Mouse (Mus musculus): ENCODE measurements at regions not wholly inside any gene's neighbourhood (a gene's known extent, or its start where the extent isn't known, plus 50 kb on each side); places are given as distances from the start of the nearest gene placed in this dataset.

DNA sequence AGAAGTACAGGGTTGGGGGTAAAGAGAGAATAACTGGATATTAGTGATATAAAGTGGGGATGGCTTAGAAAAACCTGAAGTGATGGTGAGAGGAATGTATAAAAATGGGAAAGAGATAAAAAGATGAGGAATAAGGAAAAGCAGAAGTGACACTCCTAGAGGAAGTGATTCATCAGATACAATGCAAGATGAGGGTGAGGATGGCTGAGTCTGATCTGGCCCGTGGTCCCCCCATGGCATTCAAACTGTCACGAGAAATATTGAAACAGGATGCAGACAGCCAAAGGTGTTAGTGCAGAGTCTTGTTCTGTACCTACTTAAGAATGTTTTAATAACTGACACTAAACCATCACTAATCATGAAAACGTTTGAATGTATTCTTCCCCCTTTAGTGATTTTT, 56.2 kb upstream of the Kitl start:
- 42% methylated on average over 3 of the region's 3 CpGs for whole genome bisulfite sequencing (ENCODE audit: insufficient replicate concordance)
- Histone ChIP-seq H3K9ac (replicated peaks) (no peak overlapping the region), H3K27me3 (ENCODE audit: insufficient read depth, low read length) (no peaks in the 10 kb centered on the region), H3K36me3 (replicated peaks; ENCODE audit: insufficient read depth, low read length) (no peaks in the 10 kb centered on the region), H3K4me2 (ENCODE audit: low read depth, low read length) (no peak overlapping the region), H3K9me3 (ENCODE audit: low read length) (no peaks in the 10 kb centered on the region), H3K27ac (ENCODE audit: low read depth) (no peak overlapping the region), H3K4me1 (ENCODE audit: insufficient read depth) (no peaks in the 10 kb centered on the region), H3K4me3 (ENCODE audit: low read depth, low read length) (no peak overlapping the region)
- TF ChIP-seq CTCF (IDR thresholded peaks at IDR 0.05; ENCODE audit: low read depth), result no peak
- no peak for TF ChIP-seq EP300 (IDR thresholded peaks at IDR 0.05; ENCODE audit: low read depth)
- no peak for ATAC-seq
- DNase-seq, result no peak

DNA sequence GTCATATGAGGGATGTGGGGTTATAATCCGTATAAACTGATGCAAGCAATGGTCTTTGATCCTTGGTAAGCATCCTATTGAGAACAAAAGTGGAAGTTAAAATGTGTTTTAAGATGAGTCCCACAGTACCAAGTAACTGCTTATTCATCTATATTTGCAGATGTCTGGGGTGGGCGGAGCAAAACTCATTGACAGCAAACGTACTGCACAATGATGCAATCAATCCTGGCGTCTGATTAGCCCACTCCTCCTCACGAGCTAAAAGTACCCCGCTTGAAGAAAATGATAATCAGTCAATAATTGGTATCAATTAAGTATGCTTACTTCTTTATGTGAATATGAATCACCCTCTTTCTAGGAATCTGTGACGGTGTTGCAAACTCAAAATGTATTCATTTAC, 62.9 kb upstream of the Kitl start:
- Histone ChIP-seq H3K27me3 (ENCODE audit: insufficient read depth, low read length) (no peaks in the 10 kb centered on the region), H3K36me3 (replicated peaks; ENCODE audit: insufficient read depth, low read length) (no peaks in the 10 kb centered on the region), H3K4me2 (ENCODE audit: low read depth, low read length) (no peak overlapping the region), H3K9me3 (ENCODE audit: low read length) (no peaks in the 10 kb centered on the region), H3K27ac (ENCODE audit: low read depth) (no peak overlapping the region), H3K4me3 (ENCODE audit: low read depth, low read length) (no peak overlapping the region), H3K4me1 (ENCODE audit: insufficient read depth) (no peaks in the 10 kb centered on the region), H3K9ac (replicated peaks) (no peak overlapping the region)
- TF ChIP-seq CTCF (IDR thresholded peaks at IDR 0.05; ENCODE audit: low read depth), result no peak
- TF ChIP-seq EP300 (IDR thresholded peaks at IDR 0.05; ENCODE audit: low read depth), result no peak
- no peak for ATAC-seq
- WGBS (ENCODE audit: insufficient replicate concordance), result 66% methylated on average over 7 of the region's 7 CpGs
- DNase-seq, result no peak

DNA sequence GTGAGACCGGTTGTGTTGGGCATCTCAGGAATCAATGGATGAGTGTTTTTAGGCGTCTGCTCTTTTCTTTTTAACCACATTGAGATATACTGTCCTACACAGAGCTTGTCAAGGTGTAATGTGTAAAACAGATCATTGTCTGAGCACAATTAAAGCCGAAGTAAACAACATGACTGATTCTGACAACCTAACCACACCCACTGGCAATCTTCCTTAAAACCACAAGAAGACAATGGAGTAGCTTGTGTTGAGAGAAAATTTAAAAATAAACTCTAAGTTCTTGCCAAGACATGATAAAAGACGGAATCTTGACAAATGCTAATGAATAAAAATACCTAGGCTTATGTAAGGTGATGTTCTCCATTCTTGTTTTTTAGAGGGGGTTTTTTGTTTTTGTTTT, 63.7 kb upstream of the Kitl start:
- Histone ChIP-seq H3K4me1 (ENCODE audit: insufficient read depth) (no peaks in the 10 kb centered on the region), H3K36me3 (replicated peaks; ENCODE audit: insufficient read depth, low read length) (no peaks in the 10 kb centered on the region), H3K27me3 (ENCODE audit: insufficient read depth, low read length) (no peaks in the 10 kb centered on the region), H3K4me2 (ENCODE audit: low read depth, low read length) (no peak overlapping the region), H3K27ac (ENCODE audit: low read depth) (no peak overlapping the region), H3K9ac (replicated peaks) (no peak overlapping the region), H3K9me3 (ENCODE audit: low read length) (no peaks in the 10 kb centered on the region), H3K4me3 (ENCODE audit: low read depth, low read length) (no peak overlapping the region)
- TF ChIP-seq EP300 (IDR thresholded peaks at IDR 0.05; ENCODE audit: low read depth), result no peak
- TF ChIP-seq CTCF (IDR thresholded peaks at IDR 0.05; ENCODE audit: low read depth), result no peak
- ATAC-seq, result no peak
- DNase-seq, result no peak
- 66% methylated on average over 4 of the region's 4 CpGs for WGBS (ENCODE audit: insufficient replicate concordance)

DNA sequence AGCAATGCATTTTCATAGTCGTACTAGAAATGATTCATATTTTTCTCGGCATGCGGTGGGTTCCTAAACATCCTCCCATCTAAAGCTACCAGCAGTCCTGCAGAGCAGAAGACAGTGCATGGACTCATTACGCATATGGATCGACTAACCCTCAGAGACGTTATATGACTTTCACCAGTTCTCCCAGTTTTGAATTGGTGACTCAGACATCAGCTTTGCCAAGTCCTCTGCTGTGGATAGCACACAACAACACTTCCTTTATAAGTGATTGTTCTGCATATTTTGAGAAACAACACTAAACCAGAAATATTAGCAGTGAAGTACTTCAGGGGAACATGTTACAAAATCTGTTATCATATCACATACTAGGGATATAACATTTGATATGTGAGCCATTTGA, 64.1 kb upstream of the Kitl start:
- Histone ChIP-seq H3K36me3 (replicated peaks; ENCODE audit: insufficient read depth, low read length) (no peaks in the 10 kb centered on the region), H3K9ac (replicated peaks) (no peak overlapping the region), H3K4me2 (ENCODE audit: low read depth, low read length) (no peak overlapping the region), H3K27me3 (ENCODE audit: insufficient read depth, low read length) (no peaks in the 10 kb centered on the region), H3K27ac (ENCODE audit: low read depth) (no peak overlapping the region), H3K4me1 (ENCODE audit: insufficient read depth) (no peaks in the 10 kb centered on the region), H3K4me3 (ENCODE audit: low read depth, low read length) (no peak overlapping the region), H3K9me3 (ENCODE audit: low read length) (no peaks in the 10 kb centered on the region)
- no peak for DNase-seq
- WGBS (ENCODE audit: insufficient replicate concordance), result 73% methylated on average over 6 of the region's 6 CpGs
- TF ChIP-seq CTCF (IDR thresholded peaks at IDR 0.05; ENCODE audit: low read depth) (no peak), EP300 (IDR thresholded peaks at IDR 0.05; ENCODE audit: low read depth) (no peak)
- ATAC-seq, result no peak

DNA sequence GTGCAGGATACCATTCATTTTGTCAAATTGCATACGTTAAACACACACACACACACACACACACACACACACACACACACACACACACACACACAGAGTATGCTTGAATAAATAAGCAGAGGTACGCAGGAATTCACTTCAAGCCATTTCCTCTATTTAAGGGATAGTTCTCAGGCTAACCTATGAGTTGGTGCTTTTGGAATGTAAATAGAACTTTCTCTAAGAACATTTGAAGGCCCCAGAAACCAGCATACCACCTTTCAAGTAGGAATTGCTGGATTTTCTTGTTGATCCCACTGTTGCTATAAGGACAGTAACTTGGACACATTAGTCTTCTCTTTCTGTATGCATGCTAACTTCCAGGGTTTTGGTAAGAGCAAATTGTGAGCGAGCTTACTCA, 66.7 kb upstream of the Kitl start:
- H3K9ac ChIP-seq (replicated peaks), result no peak overlapping the region
- no peaks in the 10 kb centered on the region for H3K27me3 ChIP-seq (ENCODE audit: insufficient read depth, low read length)
- H3K9me3 ChIP-seq (ENCODE audit: low read length), result no peaks in the 10 kb centered on the region
- H3K4me1 ChIP-seq (ENCODE audit: insufficient read depth), result no peaks in the 10 kb centered on the region
- whole genome bisulfite sequencing (ENCODE audit: insufficient replicate concordance), result 76% methylated on average over 3 of the region's 3 CpGs
- no peak for TF ChIP-seq EP300 (IDR thresholded peaks at IDR 0.05; ENCODE audit: low read depth)
- no peak for TF ChIP-seq CTCF (IDR thresholded peaks at IDR 0.05; ENCODE audit: low read depth)
- H3K4me3 ChIP-seq (ENCODE audit: low read depth, low read length), result no peak overlapping the region
- ATAC-seq (no peak), DNase-seq (no peak)
- no peaks in the 10 kb centered on the region for H3K36me3 ChIP-seq (replicated peaks; ENCODE audit: insufficient read depth, low read length)
- H3K4me2 ChIP-seq (ENCODE audit: low read depth, low read length), result no peak overlapping the region
- H3K27ac ChIP-seq (ENCODE audit: low read depth), result no peak overlapping the region

DNA sequence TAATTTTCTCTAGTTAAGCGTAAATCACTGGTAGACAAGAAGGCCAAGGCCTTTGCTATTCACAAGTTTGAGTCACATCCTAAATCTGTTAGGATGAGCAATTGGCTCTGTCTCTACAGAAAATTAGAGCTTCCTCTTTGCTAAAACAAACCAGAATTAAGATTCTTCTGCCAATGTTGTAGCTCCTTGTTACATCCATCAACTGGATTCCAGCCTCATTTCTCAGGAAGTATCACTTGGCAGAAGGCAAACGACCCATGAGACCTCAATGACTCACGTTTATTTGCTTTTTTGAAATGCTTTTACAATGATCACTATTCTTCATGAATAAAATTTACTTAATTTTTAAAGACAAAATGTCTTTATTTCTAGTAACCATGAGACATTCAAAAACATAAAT, 70.0 kb upstream of the Kitl start:
- no peak for TF ChIP-seq EP300 (IDR thresholded peaks at IDR 0.05; ENCODE audit: low read depth)
- TF ChIP-seq CTCF (IDR thresholded peaks at IDR 0.05; ENCODE audit: low read depth), result no peak
- no peaks in the 10 kb centered on the region for H3K9me3 ChIP-seq (ENCODE audit: low read length)
- H3K4me3 ChIP-seq (ENCODE audit: low read depth, low read length), result no peak overlapping the region
- DNase-seq, result no peak
- no peak for ATAC-seq
- no peak overlapping the region for H3K27ac ChIP-seq (ENCODE audit: low read depth)
- H3K9ac ChIP-seq (replicated peaks), result no peak overlapping the region
- H3K27me3 ChIP-seq (ENCODE audit: insufficient read depth, low read length), result no peaks in the 10 kb centered on the region
- H3K4me2 ChIP-seq (ENCODE audit: low read depth, low read length), result no peak overlapping the region
- H3K36me3 ChIP-seq (replicated peaks; ENCODE audit: insufficient read depth, low read length), result no peaks in the 10 kb centered on the region
- H3K4me1 ChIP-seq (ENCODE audit: insufficient read depth), result no peaks in the 10 kb centered on the region
- WGBS (ENCODE audit: insufficient replicate concordance), result 64% methylated on average over 3 of the region's 3 CpGs

DNA sequence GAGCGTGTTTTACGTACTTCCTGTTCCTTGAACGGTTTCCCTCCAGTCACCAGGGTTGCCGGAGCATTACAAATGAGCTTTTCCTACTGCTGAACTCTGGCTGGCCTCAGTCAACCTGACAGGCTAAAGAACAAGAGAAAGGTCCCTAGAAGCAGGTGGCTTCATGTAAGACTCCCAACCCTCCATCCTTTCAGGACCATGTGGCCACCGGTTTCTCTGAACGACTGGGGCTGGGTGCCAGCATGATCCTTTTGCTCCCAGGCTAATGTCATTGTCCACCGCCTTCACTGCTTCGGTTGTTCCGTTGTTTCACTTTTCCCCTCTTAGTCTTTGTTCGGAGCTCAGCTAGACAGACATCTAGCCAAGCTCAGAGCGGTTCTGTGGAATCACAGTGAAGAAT, 73.8 kb upstream of the Kitl start:
- H3K36me3 ChIP-seq (replicated peaks; ENCODE audit: insufficient read depth, low read length), result no peaks in the 10 kb centered on the region
- DNase-seq, result no peak
- no peak overlapping the region for H3K9ac ChIP-seq (replicated peaks)
- no peak overlapping the region for H3K4me3 ChIP-seq (ENCODE audit: low read depth, low read length)
- no peak overlapping the region for H3K27ac ChIP-seq (ENCODE audit: low read depth)
- no peaks in the 10 kb centered on the region for H3K9me3 ChIP-seq (ENCODE audit: low read length)
- TF ChIP-seq EP300 (IDR thresholded peaks at IDR 0.05; ENCODE audit: low read depth) (no peak), CTCF (IDR thresholded peaks at IDR 0.05; ENCODE audit: low read depth) (no peak)
- no peaks in the 10 kb centered on the region for H3K27me3 ChIP-seq (ENCODE audit: insufficient read depth, low read length)
- 54% methylated on average over 11 of the region's 11 CpGs for WGBS (ENCODE audit: insufficient replicate concordance)
- ATAC-seq, result no peak
- peak overlapping the region; percentile 29; the same call in 1 of the 2 replicates for H3K4me2 ChIP-seq (ENCODE audit: low read depth, low read length)
- H3K4me1 ChIP-seq (ENCODE audit: insufficient read depth), result no peaks in the 10 kb centered on the region
